Mouse (Mus musculus) central nervous system, embryonic 18 days (tissue): ENCODE data around the gene Gad1. TPM values are rescaled to one million over a fixed set of nuclear protein-coding genes. Genes with fewer than 3 reads are reported as not detected.

Experiments
- polyA plus RNA-seq: library from polyadenylated mRNA; depleted of rRNA; stranded (reverse); fragments of >200 nt; gene quantifications from 2 replicates; pipeline ENCODE4 v1.2.3, GENCODE M21; 2012; rRNA removed

Gad1 gene
- 167 and 213 TPM in 2 replicates for polyA plus RNA-seq

GRCm38 (mm10) chr2:70552772-70553171 is at the start of gene Gad1:
Gene Gad1 (plus strand): TSS chr2:70553072.

DNA sequence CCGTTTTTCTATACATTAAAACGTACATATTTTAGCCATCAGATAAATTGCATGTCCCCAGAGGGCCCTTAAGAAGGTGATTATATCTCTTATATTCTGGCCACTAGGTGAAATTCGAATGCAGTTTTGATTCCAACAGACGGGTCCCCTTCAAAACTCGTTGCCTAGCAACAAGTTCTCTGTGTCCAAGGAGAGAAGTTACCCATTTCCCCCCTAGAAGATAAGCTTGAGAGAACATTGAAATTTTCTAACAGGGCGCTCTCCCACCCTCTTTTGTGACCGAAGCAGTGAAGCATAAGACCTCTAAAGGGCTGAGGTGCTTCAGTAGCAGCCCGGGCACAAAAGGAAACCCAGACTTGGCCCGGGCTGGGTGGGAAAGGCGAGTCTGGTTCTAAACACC is 44.4 kb upstream of the Gad1 start, which contains the start of gene Erich2:
TSS of gene Erich2 (plus strand) at position 324 of the 400 bp plus-strand sequence.

Other genes starting within 250 kb of the Gad1 start
- 7.4 and 8.3 TPM in 2 replicates for gene Sp5, start 78.1 kb upstream of the Gad1 start, polyA plus RNA-seq
- 2.3 and 2.5 TPM in 2 replicates for gene Erich2, start 44.3 kb upstream of the Gad1 start, polyA plus RNA-seq
- gene Gorasp2, start 108.5 kb downstream of the Gad1 start, polyA plus RNA-seq = 73.9 and 79.6 TPM in 2 replicates
- 1.0 and 1.1 TPM in 2 replicates for gene Gm26558, start 109.0 kb downstream of the Gad1 start, polyA plus RNA-seq